Mouse (Mus musculus): ENCODE results near the gene Mup6.
"Not testable (repeated sequence)": the region's sequence is repeated elsewhere in the genome, so short reads cannot be mapped to it uniquely, and the experiment has no call there.

Mup6 gene

GRCm38 (mm10) chr4:59963405-59964344, at the start of gene Mup6:
TSS of gene Mup6 (plus strand) at chr4:59964294.
- DNase-seq: no peak

DNA sequence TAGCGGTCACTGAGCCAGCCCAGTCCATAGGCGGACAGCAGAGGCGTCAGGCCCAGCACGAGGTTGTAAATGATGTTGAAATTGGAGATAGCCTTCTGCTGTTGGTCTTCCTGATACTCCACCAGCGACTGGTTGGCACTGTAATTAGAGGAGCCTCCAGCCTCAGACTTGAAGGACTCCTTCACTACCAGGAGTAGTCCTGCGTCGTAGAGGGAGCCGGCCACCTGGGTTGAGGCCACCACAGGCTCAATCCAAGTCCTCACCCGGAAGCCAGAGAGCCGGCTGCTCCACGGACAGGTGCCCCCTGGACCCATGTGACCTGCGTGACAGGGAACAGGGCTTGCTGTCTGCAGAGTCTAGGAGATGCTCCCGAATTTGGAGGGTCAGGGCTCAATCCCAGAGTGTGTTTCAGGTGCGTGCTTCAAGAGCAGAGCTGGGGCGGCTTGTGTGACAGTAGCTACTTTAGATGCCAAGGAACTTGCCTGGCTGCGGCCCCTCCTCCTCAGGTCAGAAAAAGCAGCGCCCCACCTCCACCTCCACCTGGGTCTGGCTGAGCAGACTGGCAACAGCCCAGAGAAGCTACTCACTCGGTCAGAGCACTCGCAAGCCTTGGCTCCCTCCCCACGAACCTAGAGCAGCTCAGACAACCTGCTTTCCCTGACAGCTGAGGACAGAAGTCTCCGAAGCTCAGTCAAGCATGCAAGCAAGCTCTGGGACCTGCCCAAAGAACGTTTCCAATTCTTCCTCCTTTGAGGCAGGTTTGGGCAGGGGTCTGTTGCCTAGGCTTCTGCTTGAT, 49.3 kb upstream of the Mup6 start, which contains the start of gene Slc46a2:
TSS of gene Slc46a2 (minus strand) at position 449 of the 796 bp plus-strand sequence.
- no peak for DNase-seq

GRCm38 (mm10) chr4:59917966-59918365, 46.1 kb upstream of the Mup6 start:
- no peak for DNase-seq

GRCm38 (mm10) chr4:59925082-59925481, 39.0 kb upstream of the Mup6 start:
- DNase-seq: no peak

- DNase-seq: no peak
Measured at GRCm38 (mm10) chr4:59927666-59928065, 36.4 kb upstream of the Mup6 start.

GRCm38 (mm10) chr4:59928347-59928746, 35.7 kb upstream of the Mup6 start:
- peak; percentile 74 for DNase-seq

- peak; percentile 47 for DNase-seq
Measured at GRCm38 (mm10) chr4:59932505-59933281, 31.4 kb upstream of the Mup6 start.

GRCm38 (mm10) chr4:59937543-59937942, 26.6 kb upstream of the Mup6 start:
- no peak for DNase-seq

DNA sequence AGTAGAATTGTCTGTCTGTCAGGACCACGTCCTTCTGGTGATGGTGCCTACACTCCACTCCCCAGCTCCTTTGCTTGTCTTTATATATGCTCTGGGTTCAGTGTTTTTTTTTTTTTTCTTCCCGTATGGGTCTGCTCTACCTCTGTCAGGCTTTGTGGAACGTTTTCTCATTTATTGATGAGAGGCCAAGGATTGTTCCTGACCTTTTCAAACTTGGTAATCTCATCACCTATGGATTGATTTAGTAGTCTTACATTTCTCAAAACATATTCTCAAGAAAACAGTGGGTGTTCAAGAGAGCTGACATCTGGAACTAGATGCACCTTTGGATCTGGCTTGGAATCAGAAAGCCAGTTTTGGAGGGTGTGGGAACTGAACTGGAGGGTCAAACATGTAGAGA, 3.5 kb upstream of the Mup6 start, which contains the start of gene Mup4:
TSS of gene Mup4 (minus strand) at position 101 of the 400 bp plus-strand sequence.
- no peak for DNase-seq

DNA sequence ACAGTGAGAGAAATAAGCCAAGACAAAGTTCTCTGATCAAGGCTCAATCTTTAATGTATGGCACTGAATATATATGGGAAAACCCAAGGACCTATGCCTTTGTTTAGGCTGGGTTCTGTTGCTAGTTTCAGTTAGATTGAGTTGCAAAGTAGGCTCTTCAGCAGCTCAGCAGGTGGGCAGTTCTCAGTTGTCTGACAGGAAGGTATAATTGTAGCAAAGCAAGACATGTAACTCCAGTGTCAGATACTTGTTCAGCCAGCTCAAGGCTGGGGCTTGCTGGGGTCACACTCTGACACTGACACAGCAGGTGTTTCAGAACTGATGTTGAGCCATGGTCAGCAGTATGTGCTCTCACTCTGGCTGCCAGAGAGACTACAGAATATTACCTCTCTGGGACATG, 33.8 kb downstream of the Mup6 start:
- DNase-seq: not testable (repeated sequence)

DNA sequence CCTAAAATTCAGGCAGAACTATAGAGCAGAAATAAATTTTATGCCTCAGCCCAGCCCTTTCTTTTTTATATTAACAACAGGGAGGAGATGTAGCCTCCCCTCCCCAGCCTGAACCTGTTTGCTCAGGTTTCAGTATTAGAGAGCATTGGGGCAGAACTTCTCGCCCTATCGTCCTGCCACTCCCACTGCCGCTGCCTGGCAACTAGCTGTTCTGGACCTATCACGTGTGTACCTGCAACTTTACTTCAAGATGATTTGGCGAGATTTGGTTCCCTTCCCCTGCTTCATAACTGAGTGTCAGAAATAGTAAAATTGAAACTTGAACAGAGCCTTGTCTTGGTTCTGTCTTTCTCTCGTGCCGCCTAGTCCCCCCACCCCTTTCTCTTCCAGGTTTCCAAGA, 56.0 kb downstream of the Mup6 start:
- not testable (repeated sequence) for DNase-seq

DNA sequence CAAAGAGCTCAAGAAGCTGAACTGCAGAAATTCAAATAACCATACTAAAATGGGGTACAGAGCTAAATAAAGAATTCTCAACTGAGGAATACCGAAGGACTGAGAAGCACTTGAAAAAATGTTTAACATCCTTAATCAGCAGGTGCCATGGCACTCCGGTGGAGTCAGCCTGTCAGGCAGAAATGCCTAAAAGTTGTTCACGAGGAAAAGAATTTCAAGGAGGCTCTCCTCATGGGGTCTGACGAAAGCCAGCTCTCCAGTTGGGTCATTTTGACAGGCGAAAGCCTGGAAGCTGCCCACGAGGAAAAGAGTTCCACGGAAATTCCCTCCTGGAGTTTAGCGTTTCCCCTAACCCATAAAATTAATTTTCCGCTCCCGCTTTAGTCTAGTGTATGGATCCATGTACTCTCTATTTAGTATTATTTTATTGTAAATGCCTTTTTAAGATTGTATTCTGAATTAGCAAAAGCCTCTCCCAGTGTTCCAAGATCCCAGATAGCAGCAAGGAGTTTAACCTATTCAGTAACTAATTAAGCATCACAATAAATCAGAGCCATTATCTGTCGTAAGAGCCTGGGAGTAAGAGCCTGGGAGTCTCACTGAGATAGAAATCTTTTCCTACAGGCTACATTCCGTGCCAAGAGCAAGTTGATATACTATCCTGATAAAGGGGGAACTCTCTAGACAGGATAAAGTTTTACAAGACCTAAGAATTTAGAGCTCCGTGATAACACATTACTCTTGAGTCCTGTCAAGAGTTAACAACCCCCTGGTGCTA, 65.4 kb downstream of the Mup6 start:
- DNase-seq: not testable (repeated sequence)
